Mouse (Mus musculus): Measurements from ENCODE around the gene Trim11. TPM values are rescaled to one million over a fixed set of nuclear protein-coding genes. Genes with fewer than 3 reads are reported as not detected.

Trim11 gene
- 10 to 100 TPM; 46.7 to 64.0 TPM for polyA plus RNA-seq (2017; shearing (Covaris generic))

DNA sequence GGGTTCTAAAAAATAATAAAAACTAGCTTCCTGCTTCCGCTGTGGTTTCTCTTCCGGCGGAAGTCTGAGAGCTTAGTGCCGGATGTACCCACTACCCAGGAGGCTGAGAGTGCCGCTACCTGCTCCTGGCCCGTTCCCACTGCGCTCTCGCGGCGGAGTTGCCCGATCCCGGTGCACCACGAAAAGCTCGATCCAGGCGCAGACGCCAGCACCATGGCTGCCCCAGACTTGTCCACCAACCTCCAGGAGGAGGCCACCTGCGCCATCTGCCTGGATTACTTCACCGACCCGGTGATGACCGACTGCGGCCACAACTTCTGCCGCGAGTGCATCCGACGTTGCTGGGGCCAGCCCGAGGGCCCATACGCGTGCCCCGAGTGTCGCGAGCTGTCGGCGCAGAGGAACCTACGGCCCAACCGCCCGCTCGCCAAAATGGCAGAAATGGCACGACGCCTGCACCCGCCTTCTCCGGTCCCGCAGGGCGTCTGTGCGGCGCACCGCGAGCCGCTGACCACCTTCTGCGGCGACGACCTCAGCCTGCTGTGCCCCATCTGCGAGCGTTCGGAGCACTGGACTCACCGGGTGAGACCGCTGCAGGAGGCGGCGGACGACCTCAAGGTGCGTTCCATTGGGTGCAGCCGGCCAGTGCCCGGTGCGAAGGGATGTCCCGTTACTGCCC is at the start of gene Trim11:
Gene Trim11, plus strand, starts transcription at position 67 of the 679 bp plus-strand sequence.

DNA sequence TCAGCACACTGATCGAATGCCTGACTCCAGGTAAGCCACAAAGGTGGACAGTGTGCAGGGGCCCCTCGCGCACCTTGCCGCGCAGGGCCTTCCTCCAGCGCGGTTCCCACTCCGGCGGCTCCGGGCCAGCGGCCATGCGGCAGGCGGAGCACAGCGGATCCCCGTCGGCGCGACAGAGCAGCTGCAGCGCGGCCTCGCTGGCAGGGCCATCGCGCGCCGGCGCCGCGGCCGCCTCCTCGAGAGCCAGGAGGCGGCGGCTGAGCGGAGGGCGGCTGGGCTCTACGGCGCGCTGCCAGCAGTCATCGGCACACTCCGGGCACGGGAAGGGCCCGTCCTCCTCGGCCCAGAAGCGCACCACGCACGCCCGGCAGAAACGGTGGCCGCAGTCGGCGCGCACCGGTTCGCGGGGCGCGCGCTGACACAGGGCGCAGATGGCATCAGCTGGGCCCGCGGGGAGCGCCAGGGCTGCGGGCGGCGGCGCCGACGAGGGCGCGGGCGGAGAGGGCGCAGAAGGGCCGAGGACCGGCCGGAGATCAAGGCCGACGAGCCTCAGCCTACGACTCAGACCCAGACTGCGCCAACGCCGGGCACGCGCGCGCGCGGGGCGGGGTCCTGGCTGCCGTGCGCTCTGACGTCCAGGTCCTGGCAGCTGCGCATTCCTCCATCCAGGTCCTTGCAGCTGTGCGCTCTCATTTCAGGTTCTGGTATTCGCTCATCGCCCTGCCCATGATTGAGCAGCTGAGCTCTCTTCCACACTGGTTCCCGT is 39.4 kb upstream of the Trim11 start, which contains the start of gene Rnf187:
Gene Rnf187, minus strand, starts transcription at position 595 of the 766 bp plus-strand sequence.

DNA sequence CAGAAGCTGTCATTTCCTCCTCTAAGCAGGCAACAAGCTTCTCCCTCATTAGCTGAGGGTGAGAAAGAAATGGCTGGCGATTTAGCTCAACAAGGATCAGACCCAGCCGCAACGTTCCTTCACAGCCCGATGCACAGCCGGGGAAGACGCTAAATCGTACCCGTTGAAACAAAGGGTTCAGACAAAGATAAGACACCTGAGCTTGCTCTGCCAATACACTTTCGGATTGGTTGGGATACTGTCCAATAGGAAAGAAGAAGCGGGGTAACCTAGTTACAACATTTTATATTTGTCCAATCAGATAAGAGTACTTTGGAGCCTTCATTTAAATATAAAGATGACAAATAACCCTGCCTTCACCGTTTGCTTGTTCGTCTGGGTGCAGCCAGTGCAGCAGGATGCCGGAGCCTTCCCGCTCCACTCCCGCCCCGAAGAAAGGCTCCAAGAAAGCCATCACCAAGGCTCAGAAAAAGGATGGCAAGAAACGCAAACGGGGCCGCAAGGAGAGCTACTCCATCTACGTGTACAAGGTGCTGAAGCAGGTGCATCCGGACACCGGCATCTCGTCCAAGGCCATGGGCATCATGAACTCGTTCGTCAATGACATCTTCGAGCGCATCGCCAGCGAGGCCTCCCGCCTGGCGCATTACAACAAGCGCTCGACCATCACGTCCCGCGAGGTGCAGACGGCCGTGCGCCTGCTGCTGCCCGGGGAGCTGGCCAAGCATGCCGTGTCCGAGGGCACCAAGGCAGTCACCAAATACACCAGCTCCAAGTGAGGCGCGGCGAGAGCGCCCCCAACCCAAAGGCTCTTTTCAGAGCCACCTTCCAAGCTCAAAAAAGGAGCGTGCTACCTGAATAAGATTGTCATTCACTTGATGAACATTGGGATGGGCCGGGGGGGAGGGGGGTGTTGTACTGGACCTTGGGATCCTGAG is 29.1 kb upstream of the Trim11 start, which contains the start of gene Hist3h2ba:
Gene Hist3h2ba, plus strand, starts transcription at position 379 of the 938 bp plus-strand sequence.

DNA sequence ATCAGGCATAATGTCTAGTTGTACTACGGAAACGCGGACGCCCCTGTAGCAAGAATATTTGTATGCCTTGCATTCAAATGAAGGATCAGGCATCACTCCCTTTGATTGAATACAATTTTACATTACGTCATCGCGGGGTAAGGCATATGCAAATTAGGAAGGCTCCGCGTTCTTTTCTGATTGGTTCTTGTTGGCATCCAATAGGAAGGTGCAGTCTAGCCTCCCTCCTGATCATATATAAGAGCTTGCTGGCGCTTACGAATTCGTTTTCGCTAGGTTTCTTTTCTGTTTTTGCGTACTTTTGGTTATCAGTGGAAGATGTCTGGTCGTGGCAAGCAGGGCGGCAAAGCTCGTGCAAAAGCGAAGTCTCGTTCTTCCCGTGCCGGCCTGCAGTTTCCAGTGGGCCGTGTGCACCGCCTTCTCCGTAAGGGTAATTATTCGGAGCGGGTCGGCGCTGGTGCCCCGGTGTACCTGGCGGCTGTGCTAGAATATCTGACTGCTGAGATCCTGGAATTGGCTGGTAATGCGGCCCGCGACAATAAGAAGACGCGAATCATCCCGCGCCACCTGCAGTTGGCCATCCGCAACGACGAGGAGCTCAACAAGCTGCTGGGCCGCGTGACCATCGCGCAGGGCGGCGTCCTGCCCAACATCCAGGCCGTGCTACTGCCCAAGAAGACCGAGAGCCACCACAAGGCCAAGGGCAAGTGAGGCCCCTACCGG is 23.3 kb upstream of the Trim11 start, which contains the start of the genes Hist3h2a and Trim17:
Gene Hist3h2a, plus strand, starts transcription at position 266 of the 723 bp plus-strand sequence.
Gene Trim17, plus strand, starts transcription at position 266 of the 723 bp plus-strand sequence.

Other genes with a start within 250 kb of the Trim11 start
- gene Olfr317, start 238.9 kb upstream of the Trim11 start, polyA plus RNA-seq (2017; shearing (Covaris generic)): not detected
- not detected for gene Olfr316, start 225.4 kb upstream of the Trim11 start, polyA plus RNA-seq (2017; shearing (Covaris generic))
- gene Olfr315, start 204.9 kb upstream of the Trim11 start, polyA plus RNA-seq (2017; shearing (Covaris generic)): not detected
- under 1 TPM in 1 of 2 experiments, not detected in 1; 0.39 TPM for gene Olfr314, start 195.1 kb upstream of the Trim11 start, polyA plus RNA-seq (2017; shearing (Covaris generic))
- not detected for gene Fam183b, start 176.1 kb upstream of the Trim11 start, polyA plus RNA-seq (2017; shearing (Covaris generic))
- not detected for gene Olfr313, start 163.1 kb upstream of the Trim11 start, polyA plus RNA-seq (2017; shearing (Covaris generic))
- under 1 TPM in 1 of 2 experiments, not detected in 1; 0.10 TPM for gene Olfr312, start 148.9 kb upstream of the Trim11 start, polyA plus RNA-seq (2017; shearing (Covaris generic))
- under 1 TPM; 0.12 to 0.17 TPM for gene Olfr311, start 138.8 kb upstream of the Trim11 start, polyA plus RNA-seq (2017; shearing (Covaris generic))
- 10 to 100 TPM in 1 of 2 experiments, 1 to 10 TPM in 1; 7.6 to 12.7 TPM for gene Gm12258, start 130.9 kb upstream of the Trim11 start, polyA plus RNA-seq (2017; shearing (Covaris generic))
- gene 2810021J22Rik, start 110.9 kb upstream of the Trim11 start, polyA plus RNA-seq (2017; shearing (Covaris generic)): 10 to 100 TPM in 1 of 2 experiments, 1 to 10 TPM in 1; 6.5 to 10.4 TPM
- 10 to 100 TPM; 10.1 to 11.1 TPM for gene Zfp39, start 73.9 kb upstream of the Trim11 start, polyA plus RNA-seq (2017; shearing (Covaris generic))
- gene Btnl10, start 60.2 kb upstream of the Trim11 start, polyA plus RNA-seq (2017; shearing (Covaris generic)): under 1 TPM; 0.04 to 0.98 TPM
- gene Rnf187, start 39.2 kb upstream of the Trim11 start, polyA plus RNA-seq (2017; shearing (Covaris generic)): 100 to 1,000 TPM; 265 to 350 TPM
- 10 to 100 TPM; 19.5 to 31.1 TPM for gene Hist3h2ba, start 29.2 kb upstream of the Trim11 start, polyA plus RNA-seq (2017; shearing (Covaris generic))
- 10 to 100 TPM; 17.6 to 36.4 TPM for gene Hist3h2a, start 23.4 kb upstream of the Trim11 start, polyA plus RNA-seq (2017; shearing (Covaris generic))
- 1 to 10 TPM in 1 of 2 experiments, under 1 TPM in 1; 0.16 to 2.8 TPM for gene Trim17, start 23.4 kb upstream of the Trim11 start, polyA plus RNA-seq (2017; shearing (Covaris generic))
- gene Obscn, start 158.3 kb downstream of the Trim11 start, polyA plus RNA-seq (2017; shearing (Covaris generic)): under 1 TPM; 0.04 to 0.36 TPM
- 10 to 100 TPM in 1 of 2 experiments, 1 to 10 TPM in 1; 5.9 to 12.6 TPM for gene Iba57, start 185.6 kb downstream of the Trim11 start, polyA plus RNA-seq (2017; shearing (Covaris generic))
- not detected for gene Gjc2, start 205.1 kb downstream of the Trim11 start, polyA plus RNA-seq (2017; shearing (Covaris generic))
- 10 to 100 TPM; 82.2 to 88.9 TPM for gene Guk1, start 214.1 kb downstream of the Trim11 start, polyA plus RNA-seq (2017; shearing (Covaris generic))
- 10 to 100 TPM; 38.2 to 50.2 TPM for gene Mrpl55, start 224.4 kb downstream of the Trim11 start, polyA plus RNA-seq (2017; shearing (Covaris generic))
- 10 to 100 TPM; 36.5 to 39.7 TPM for gene 2310033P09Rik, start 230.2 kb downstream of the Trim11 start, polyA plus RNA-seq (2017; shearing (Covaris generic))

Measured in inflammation-experienced regulatory T-cells (primary cell).